Mouse (Mus musculus) liver, adult 2 months (tissue): ENCODE data around the gene Lmln. TPM values are rescaled to one million over a fixed set of nuclear protein-coding genes. Genes with fewer than 3 reads are reported as not detected.

Experiments used
- DNase-seq: peaks from one replicate; pipeline ENCODE4 v3.0.0-alpha.2; 2011; ENCODE audit warnings: low read depth, low spot score; ENCODE audit errors: extremely low read depth
- H3K27ac ChIP-seq: fragments of 200-500 bp; replicated peaks from 2 replicates; pipeline ENCODE4 v1.5.1; 2012; ENCODE audit warnings: low read depth, mild to moderate bottlenecking, control low read depth, inconsistent platforms, low read length; ENCODE audit not compliant: insufficient read depth
- H3K27me3 ChIP-seq: fragments of 200-500 bp; 2 replicates; pipeline ENCODE4 v1.6.1; 2012; ENCODE audit warnings: mild to moderate bottlenecking, moderate library complexity, low read length, inconsistent platforms; ENCODE audit not compliant: control insufficient read depth, insufficient read depth
- H3K36me3 ChIP-seq: fragments of 200-500 bp; 2 replicates; pipeline ENCODE4 v1.6.1; 2012; ENCODE audit warnings: low read length, inconsistent platforms; ENCODE audit not compliant: control insufficient read depth, insufficient read depth
- H3K4me1 ChIP-seq: fragments of 200-500 bp; 2 replicates; pipeline ENCODE4 v1.6.1; 2011; ENCODE audit warnings: low read length; ENCODE audit not compliant: control insufficient read depth, insufficient read depth
- H3K4me3 ChIP-seq: fragments of 200-500 bp; 2 replicates; pipeline ENCODE4 v1.5.1; 2011; ENCODE audit warnings: low read depth, mild to moderate bottlenecking, control low read depth, low read length, moderate library complexity; ENCODE audit not compliant: insufficient read depth
- H3K79me2 ChIP-seq: fragments of 200-500 bp; 2 replicates; pipeline ENCODE4 v1.6.1; 2012; ENCODE audit warnings: inconsistent platforms, mild to moderate bottlenecking, low read length, moderate library complexity; ENCODE audit not compliant: control insufficient read depth, insufficient read depth
- H3K9ac ChIP-seq: fragments of 200-500 bp; 2 replicates; pipeline ENCODE4 v1.6.1; 2012; ENCODE audit warnings: low read depth, mild to moderate bottlenecking, control low read depth, inconsistent platforms, low read length
- CTCF ChIP-seq: fragments of 200-500 bp; IDR thresholded peaks from 2 replicates; pipeline ENCODE4 v1.5.1; 2011; ENCODE audit warnings: low read depth, low read length, control low read depth
- POLR2A ChIP-seq: fragments of 200-500 bp; IDR thresholded peaks from 2 replicates; pipeline ENCODE4 v1.6.1; 2011; ENCODE audit warnings: low read length, control low read depth; ENCODE audit not compliant: insufficient read depth; ENCODE audit errors: extremely low read depth
- WGBS: fragments of 180-500 bp; shearing (Covaris S2); methylation state at CpG from one replicate; pipeline ENCODE4 v1.1.7; 2018; 5-methylcytosine and 5-hydroxymethylcytosine counted together
- polyA plus RNA-seq: library from polyadenylated mRNA; depleted of rRNA; stranded (reverse); fragments of >200 nt; gene quantifications from 2 replicates; pipeline ENCODE4 v1.2.3, GENCODE M21; 2012
- total RNA-seq: library from RNA; depleted of rRNA; stranded (reverse); fragments of >200 nt; gene quantifications from 2 replicates; pipeline ENCODE4 v1.2.3, GENCODE M21; 2014

Lmln gene
- total and polyA plus RNA-seq, 2 experiments: 0.81 to 1.8 TPM

DNA sequence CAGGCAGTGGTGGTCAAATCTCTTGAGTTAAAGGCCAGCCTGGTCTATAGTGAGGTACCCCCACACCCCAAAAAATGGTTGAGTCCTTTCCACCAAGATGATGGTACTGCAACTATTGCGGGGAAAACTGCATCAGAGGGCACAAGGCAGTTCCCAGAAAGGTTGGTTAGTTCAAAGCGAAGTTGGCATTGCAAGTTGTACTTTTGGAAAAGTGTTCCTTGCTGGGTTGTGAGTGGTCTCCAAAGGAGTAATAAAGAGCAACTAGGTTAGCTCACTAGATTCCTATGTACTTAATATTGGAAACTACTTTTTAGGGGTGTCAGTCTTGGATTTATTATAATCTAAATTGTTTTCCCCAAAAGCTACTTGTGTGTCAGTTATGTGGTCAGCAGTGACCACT lies 1.4 kb upstream of the Lmln start:
- H3K9ac ChIP-seq: no peak overlapping the region
- TF ChIP-seq POLR2A (no peak), CTCF (no peak)
- 77% methylated on average over 2 of the region's 2 CpGs for WGBS
- H3K4me3 ChIP-seq: no peak overlapping the region
- H3K4me1 ChIP-seq: peaks cover 27% of the 10 kb centered on the region
- H3K27me3 ChIP-seq: no peaks in the 10 kb centered on the region
- peaks cover 16% of the 10 kb centered on the region for H3K36me3 ChIP-seq
- DNase-seq: no peak
- no peak overlapping the region for H3K27ac ChIP-seq
- peaks cover 3% of the 10 kb centered on the region; the same call in 1 of the 2 replicates for H3K79me2 ChIP-seq

DNA sequence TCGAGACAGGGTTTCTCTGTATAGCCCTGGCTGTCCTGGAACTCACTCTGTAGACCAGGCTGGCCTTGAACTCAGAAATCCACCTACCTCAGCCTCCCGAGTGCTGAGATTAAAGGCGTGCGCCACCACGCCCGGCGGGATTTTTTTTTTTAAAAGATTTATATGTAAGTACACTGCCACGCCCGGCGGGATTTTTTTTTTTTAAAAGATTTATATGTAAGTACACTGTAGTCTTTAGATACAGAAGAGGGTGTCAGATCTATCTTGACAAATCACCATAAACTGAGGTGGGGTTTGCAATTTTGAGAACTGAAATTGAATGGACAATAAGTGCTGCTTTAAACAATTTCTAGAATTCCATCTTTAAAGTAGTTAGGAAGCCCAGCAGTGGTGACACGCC lies 921 bp upstream of the Lmln start:
- H3K79me2 ChIP-seq: peaks cover 3% of the 10 kb centered on the region; the same call in 1 of the 2 replicates
- H3K27ac ChIP-seq: peak overlapping the region; percentile 80
- H3K27me3 ChIP-seq: no peaks in the 10 kb centered on the region
- H3K36me3 ChIP-seq: peaks cover 16% of the 10 kb centered on the region
- no peak overlapping the region for H3K4me3 ChIP-seq
- DNase-seq: no peak
- H3K4me1 ChIP-seq: peaks cover 27% of the 10 kb centered on the region
- TF ChIP-seq POLR2A (no peak), CTCF (no peak)
- 58% methylated on average over 11 of the region's 11 CpGs for WGBS
- peak overlapping the region; percentile 15; the same call in 1 of the 2 replicates for H3K9ac ChIP-seq

DNA sequence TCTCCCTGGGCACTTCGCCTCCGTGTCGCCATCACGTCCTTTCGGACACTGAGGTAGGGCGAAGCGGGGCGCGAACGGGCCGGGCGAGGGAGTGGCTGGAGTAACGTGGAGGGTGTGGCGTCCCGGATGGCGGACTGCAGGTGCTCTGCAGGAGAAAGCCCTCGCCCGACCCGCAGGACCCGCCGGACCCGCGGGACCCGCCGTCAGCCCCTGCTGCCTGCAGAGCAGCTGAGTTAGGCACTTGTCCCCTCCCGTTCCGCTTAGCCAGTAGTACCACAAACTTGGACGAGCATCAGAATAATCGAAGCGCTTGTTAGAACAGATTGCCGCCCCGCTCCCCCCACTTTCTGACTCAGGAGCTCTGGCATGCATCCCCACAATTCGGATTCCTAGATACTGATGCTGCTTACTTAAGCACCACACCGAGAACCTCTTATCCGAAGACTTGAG lies 386 bp downstream of the Lmln start:
- H3K9ac ChIP-seq: peak overlapping the region; percentile 82
- H3K36me3 ChIP-seq: peaks cover 16% of the 10 kb centered on the region
- H3K4me1 ChIP-seq: peaks cover 25% of the 10 kb centered on the region
- H3K27me3 ChIP-seq: no peaks in the 10 kb centered on the region
- H3K27ac ChIP-seq: peak overlapping the region; percentile 54
- WGBS: 1% methylated on average over 31 of the region's 35 CpGs
- no peaks in the 10 kb centered on the region for H3K79me2 ChIP-seq
- peak overlapping the region; percentile 81 for H3K4me3 ChIP-seq
- peak; percentile 53 for DNase-seq
- TF ChIP-seq CTCF (no peak), POLR2A (no peak)

DNA sequence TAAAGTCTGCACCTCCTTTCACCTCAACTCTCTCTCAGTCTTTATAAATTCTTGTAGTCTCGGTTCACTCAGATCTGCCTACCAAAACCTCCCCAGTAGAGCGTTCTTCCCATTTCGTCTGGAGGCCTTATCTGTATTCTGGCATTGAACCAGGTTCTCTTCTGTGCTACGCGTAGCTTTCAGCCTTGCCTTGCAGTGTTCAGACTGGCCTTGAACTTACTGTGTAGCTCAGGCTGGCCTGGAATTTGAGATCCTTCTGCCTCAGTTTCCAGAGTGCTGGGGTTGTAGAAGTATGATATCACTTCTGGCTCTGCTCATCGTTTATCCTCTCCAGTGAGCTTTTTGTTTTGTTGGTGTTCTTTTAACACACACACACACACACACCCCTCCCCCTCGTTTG lies 946 bp downstream of the Lmln start:
- peaks cover 22% of the 10 kb centered on the region for H3K4me1 ChIP-seq

DNA sequence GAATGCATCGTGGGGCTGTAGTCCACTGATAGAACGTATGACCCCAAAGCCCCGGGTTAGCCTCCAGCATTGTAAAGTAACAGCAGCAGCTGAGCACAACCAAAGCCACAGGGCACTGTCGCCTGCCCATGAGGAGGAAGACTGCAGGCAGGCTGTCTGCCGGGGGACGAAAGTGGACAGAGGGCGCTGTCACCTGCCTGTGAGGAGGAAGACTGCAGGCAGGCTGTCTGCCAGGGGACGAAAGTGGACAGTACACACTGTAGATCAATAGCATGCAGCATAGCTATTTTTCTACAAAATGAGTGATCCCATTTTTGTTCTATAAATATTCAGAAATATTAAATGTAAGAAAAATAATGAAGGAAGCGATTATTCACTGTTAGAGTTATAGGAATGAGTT lies 2.3 kb downstream of the Lmln start:
- Histone ChIP-seq H3K79me2 (no peaks in the 10 kb centered on the region), H3K27me3 (no peaks in the 10 kb centered on the region), H3K36me3 (peaks cover 10% of the 10 kb centered on the region), H3K27ac (no peak overlapping the region), H3K4me1 (peaks cover 17% of the 10 kb centered on the region), H3K4me3 (no peak overlapping the region), H3K9ac (no peak overlapping the region)
- 55% methylated on average over 9 of the region's 9 CpGs for WGBS
- peak; percentile 72 for TF ChIP-seq CTCF
- TF ChIP-seq POLR2A: no peak
- peak; percentile 53 for DNase-seq

More for the DNA sequence above, 946 bp downstream of the Lmln start:
- no peaks in the 10 kb centered on the region for H3K27me3 ChIP-seq
- H3K36me3 ChIP-seq: peaks cover 16% of the 10 kb centered on the region
- no peaks in the 10 kb centered on the region for H3K79me2 ChIP-seq
- H3K9ac ChIP-seq: peak overlapping the region; percentile 82
- H3K4me3 ChIP-seq: peak overlapping the region; percentile 81
- WGBS: 10% methylated on average over 7 of the region's 7 CpGs
- peak overlapping the region; percentile 27; the same call in 1 of the 2 replicates for H3K27ac ChIP-seq
- peak; percentile 45 for DNase-seq
- TF ChIP-seq POLR2A (no peak), CTCF (no peak)

DNA sequence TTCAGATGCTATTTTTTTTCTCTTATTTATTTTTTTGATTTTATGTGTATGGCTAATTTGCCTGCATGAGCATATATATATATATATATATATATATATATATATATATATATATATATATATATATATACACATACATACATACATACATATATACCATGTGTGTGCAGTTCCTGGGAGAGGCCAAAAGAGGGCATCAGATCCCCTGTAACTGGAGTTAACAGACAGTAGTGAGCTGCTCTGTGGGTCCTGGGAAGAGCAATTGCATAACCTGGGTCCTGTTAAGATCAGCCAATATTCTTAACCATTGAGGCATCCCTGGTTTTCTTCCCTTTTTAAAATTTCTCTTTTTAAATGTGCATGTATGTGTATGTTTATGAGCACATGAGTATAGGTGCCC lies 8.6 kb downstream of the Lmln start:
- TF ChIP-seq POLR2A (no peak), CTCF (no peak)
- Histone ChIP-seq H3K4me3 (no peak overlapping the region), H3K79me2 (no peaks in the 10 kb centered on the region), H3K36me3 (peaks cover 6% of the 10 kb centered on the region; the same call in 1 of the 2 replicates), H3K4me1 (no peaks in the 10 kb centered on the region), H3K27ac (no peak overlapping the region), H3K27me3 (no peaks in the 10 kb centered on the region), H3K9ac (no peak overlapping the region)
- DNase-seq: no peak
